Mouse (Mus musculus) embryonic facial prominence, embryonic 13.5 days (tissue): ENCODE measurements around the gene Cpsf4l. TPM values are rescaled to one million over a fixed set of nuclear protein-coding genes. Genes with fewer than 3 reads are reported as not detected.

Source experiments
- ATAC-seq: fragments of 200-750 bp; cut with Nextera tagmentation; 2 replicates; pipeline ENCODE4 v1.8.0; 2017; ENCODE audit warnings: low read depth; ENCODE audit not compliant: insufficient number of reproducible peaks, insufficient read depth, low FRiP score, low TSS enrichment
- H3K27ac ChIP-seq: fragments of 300-500 bp; sonication (generic); 2 replicates; pipeline ENCODE4 v1.5.1; 2015; ENCODE audit warnings: moderate library complexity, mild to moderate bottlenecking, inconsistent platforms
- H3K27me3 ChIP-seq: fragments of 300-500 bp; sonication (generic); 2 replicates; pipeline ENCODE4 v1.6.1; 2015; ENCODE audit warnings: mild to moderate bottlenecking, inconsistent platforms
- H3K36me3 ChIP-seq: fragments of 300-500 bp; sonication (generic); 2 replicates; pipeline ENCODE4 v1.6.1; 2015; ENCODE audit warnings: mild to moderate bottlenecking, inconsistent platforms
- H3K4me1 ChIP-seq: fragments of 300-500 bp; sonication (generic); 2 replicates; pipeline ENCODE4 v1.6.1; 2015; ENCODE audit warnings: inconsistent platforms
- H3K4me2 ChIP-seq: fragments of 300-500 bp; sonication (generic); 2 replicates; pipeline ENCODE4 v1.6.1; 2015; ENCODE audit warnings: moderate library complexity, mild to moderate bottlenecking, inconsistent platforms
- H3K4me3 ChIP-seq: fragments of 300-500 bp; sonication (generic); 2 replicates; pipeline ENCODE4 v1.5.1; 2015; ENCODE audit warnings: mild to moderate bottlenecking, inconsistent platforms
- H3K9ac ChIP-seq: fragments of 300-500 bp; sonication (generic); 2 replicates; pipeline ENCODE4 v1.6.1; 2015; ENCODE audit warnings: mild to moderate bottlenecking, inconsistent platforms
- H3K9me3 ChIP-seq: fragments of 300-500 bp; sonication (generic); 2 replicates; pipeline ENCODE4 v1.6.1; 2016; ENCODE audit warnings: inconsistent platforms
- WGBS: fragments of 180-500 bp; shearing (Covaris S2); methylation state at CpG from one replicate; pipeline ENCODE4 v1.1.7; 2015; ENCODE audit warnings: mixed read lengths; 5-methylcytosine and 5-hydroxymethylcytosine counted together
- polyA plus RNA-seq: library from polyadenylated mRNA; unstranded; fragments of >200 nt; fragmentation: Nextera tagmentation; extraction: Ambion mirVana; gene quantifications from 2 replicates; pipeline ENCODE4 v1.2.1, GENCODE M21; 2015

Cpsf4l gene
- polyA plus RNA-seq, 1 experiment from 2014 or later: 1.7 TPM

GRCm38 (mm10) chr11:113716132-113716531 is 6.3 kb upstream of the Cpsf4l start:
- H3K4me2 ChIP-seq: no peak overlapping the region
- no peak for ATAC-seq
- WGBS: 94% methylated on average over 2 of the region's 2 CpGs
- no peak overlapping the region for H3K9ac ChIP-seq
- H3K36me3 ChIP-seq: no peaks in the 10 kb centered on the region
- no peak overlapping the region for H3K4me3 ChIP-seq
- H3K9me3 ChIP-seq: no peaks in the 10 kb centered on the region
- no peaks in the 10 kb centered on the region for H3K27me3 ChIP-seq
- no peak overlapping the region for H3K27ac ChIP-seq
- peaks cover 15% of the 10 kb centered on the region; the same call in 1 of the 2 replicates for H3K4me1 ChIP-seq

GRCm38 (mm10) chr11:113715078-113715674 is 5.4 kb upstream of the Cpsf4l start:
- peaks cover 24% of the 10 kb centered on the region for H3K4me1 ChIP-seq
- H3K36me3 ChIP-seq: no peaks in the 10 kb centered on the region
- no peaks in the 10 kb centered on the region for H3K27me3 ChIP-seq
- 54% methylated on average over 7 of the region's 7 CpGs for WGBS
- no peak overlapping the region for H3K4me3 ChIP-seq
- ATAC-seq: no peak
- no peaks in the 10 kb centered on the region for H3K9me3 ChIP-seq
- H3K4me2 ChIP-seq: no peak overlapping the region
- H3K27ac ChIP-seq: no peak overlapping the region
- no peak overlapping the region for H3K9ac ChIP-seq

- 44% methylated on average over 1 of the region's 1 CpGs for WGBS
- Histone ChIP-seq H3K4me1 (peaks cover 26% of the 10 kb centered on the region), H3K36me3 (0 out of 2 replicates have a peak, but pooled peaks cover 7% of the 10 kb centered on the region), H3K9me3 (no peaks in the 10 kb centered on the region), H3K27me3 (peaks cover 8% of the 10 kb centered on the region), H3K4me2 (no peak overlapping the region), H3K4me3 (no peak overlapping the region), H3K27ac (no peak overlapping the region), H3K9ac (no peak overlapping the region)
- no peak for ATAC-seq
Measured at GRCm38 (mm10) chr11:113711061-113711460, 1.2 kb upstream of the Cpsf4l start.

- Histone ChIP-seq H3K36me3 (0 out of 2 replicates have a peak, but pooled peaks cover 7% of the 10 kb centered on the region), H3K9me3 (no peaks in the 10 kb centered on the region), H3K27ac (peak overlapping the region; percentile 84), H3K4me2 (peak overlapping the region; percentile 25), H3K4me1 (peaks cover 30% of the 10 kb centered on the region), H3K4me3 (no peak overlapping the region), H3K27me3 (peaks cover 8% of the 10 kb centered on the region), H3K9ac (peak overlapping the region; percentile 57; the same call in 1 of the 2 replicates)
- no peak for ATAC-seq
- 3% methylated on average over 10 of the region's 10 CpGs for WGBS
Measured at GRCm38 (mm10) chr11:113710257-113710777, 500 bp upstream of the Cpsf4l start.

GRCm38 (mm10) chr11:113709272-113709671 is 545 bp downstream of the Cpsf4l start:
- peak overlapping the region; percentile 25; the same call in 1 of the 2 replicates for H3K4me2 ChIP-seq
- peaks cover 30% of the 10 kb centered on the region for H3K4me1 ChIP-seq
- no peak overlapping the region for H3K4me3 ChIP-seq
- peaks cover 8% of the 10 kb centered on the region for H3K27me3 ChIP-seq
- H3K36me3 ChIP-seq: 0 out of 2 replicates have a peak, but pooled peaks cover 7% of the 10 kb centered on the region
- no peak overlapping the region; the same call in 1 of the 2 replicates for H3K27ac ChIP-seq
- H3K9me3 ChIP-seq: no peaks in the 10 kb centered on the region
- H3K9ac ChIP-seq: 0 out of 2 replicates have a peak overlapping the region, but pooled peaks have one; percentile 57
- ATAC-seq: 0 out of 2 replicates have a peak, but pooled peaks have one; percentile 29
- 12% methylated on average over 15 of the region's 15 CpGs for WGBS

GRCm38 (mm10) chr11:113708629-113709213 is 1.1 kb downstream of the Cpsf4l start:
- 47% methylated on average over 19 of the region's 19 CpGs for WGBS

GRCm38 (mm10) chr11:113705966-113706652 is 3.7 kb downstream of the Cpsf4l start:
- Histone ChIP-seq H3K27me3 (peaks cover 8% of the 10 kb centered on the region), H3K4me3 (no peak overlapping the region), H3K36me3 (0 out of 2 replicates have a peak, but pooled peaks cover 7% of the 10 kb centered on the region), H3K4me2 (no peak overlapping the region), H3K4me1 (peaks cover 34% of the 10 kb centered on the region), H3K9me3 (no peaks in the 10 kb centered on the region), H3K9ac (no peak overlapping the region), H3K27ac (no peak overlapping the region)
- WGBS: 85% methylated on average over 15 of the region's 15 CpGs
- no peak for ATAC-seq

More at GRCm38 (mm10) chr11:113708629-113709213, 1.1 kb downstream of the Cpsf4l start:
- Histone ChIP-seq H3K27me3 (peaks cover 8% of the 10 kb centered on the region), H3K27ac (no peak overlapping the region; the same call in 1 of the 2 replicates), H3K4me2 (peak overlapping the region; percentile 25; the same call in 1 of the 2 replicates), H3K36me3 (0 out of 2 replicates have a peak, but pooled peaks cover 7% of the 10 kb centered on the region), H3K4me1 (peaks cover 34% of the 10 kb centered on the region), H3K9ac (no peak overlapping the region), H3K9me3 (no peaks in the 10 kb centered on the region), H3K4me3 (no peak overlapping the region)
- no peak for ATAC-seq

- H3K4me3 ChIP-seq: no peak overlapping the region
- WGBS: 30% methylated on average over 5 of the region's 5 CpGs
- H3K27me3 ChIP-seq: no peaks in the 10 kb centered on the region
- peaks cover 11% of the 10 kb centered on the region for H3K4me1 ChIP-seq
- ATAC-seq: peak; percentile 54; the same call in 1 of the 2 replicates
- no peak overlapping the region for H3K9ac ChIP-seq
- no peak overlapping the region for H3K27ac ChIP-seq
- no peak overlapping the region for H3K4me2 ChIP-seq
- H3K9me3 ChIP-seq: no peaks in the 10 kb centered on the region
- 0 out of 2 replicates have a peak, but pooled peaks cover 12% of the 10 kb centered on the region for H3K36me3 ChIP-seq
Measured at GRCm38 (mm10) chr11:113703758-113704157, 6.1 kb downstream of the Cpsf4l start.

GRCm38 (mm10) chr11:113699643-113700042 is 10.2 kb downstream of the Cpsf4l start:
- H3K4me3 ChIP-seq: no peak overlapping the region
- no peak overlapping the region for H3K27ac ChIP-seq
- H3K9ac ChIP-seq: no peak overlapping the region
- H3K36me3 ChIP-seq: peaks cover 44% of the 10 kb centered on the region
- 84% methylated on average over 7 of the region's 7 CpGs for WGBS
- H3K27me3 ChIP-seq: no peaks in the 10 kb centered on the region
- H3K4me1 ChIP-seq: peaks cover 4% of the 10 kb centered on the region; the same call in 1 of the 2 replicates
- no peak for ATAC-seq
- no peak overlapping the region for H3K4me2 ChIP-seq
- H3K9me3 ChIP-seq: no peaks in the 10 kb centered on the region

- Histone ChIP-seq H3K4me2 (no peak overlapping the region), H3K4me3 (no peak overlapping the region), H3K4me1 (no peaks in the 10 kb centered on the region), H3K36me3 (peaks cover 59% of the 10 kb centered on the region), H3K27ac (no peak overlapping the region), H3K9ac (no peak overlapping the region), H3K27me3 (no peaks in the 10 kb centered on the region), H3K9me3 (no peaks in the 10 kb centered on the region)
- WGBS: 77% methylated on average over 12 of the region's 12 CpGs
- ATAC-seq: no peak
Measured at GRCm38 (mm10) chr11:113698013-113698545, 11.7 kb downstream of the Cpsf4l start.

GRCm38 (mm10) chr11:113697571-113697970 is 12.2 kb downstream of the Cpsf4l start:
- Histone ChIP-seq H3K9me3 (no peaks in the 10 kb centered on the region), H3K4me3 (no peak overlapping the region), H3K27me3 (no peaks in the 10 kb centered on the region), H3K4me1 (no peaks in the 10 kb centered on the region), H3K36me3 (peaks cover 65% of the 10 kb centered on the region), H3K4me2 (no peak overlapping the region), H3K27ac (no peak overlapping the region), H3K9ac (no peak overlapping the region)
- no peak for ATAC-seq
- WGBS: 70% methylated on average over 5 of the region's 5 CpGs
